Mouse (Mus musculus) urinary bladder, postnatal 10 days (tissue): Measurements from ENCODE around the gene Anapc2.

Source experiments
- DNase-seq: peaks from one replicate; pipeline ENCODE4 v3.0.0; 2022; ENCODE audit warnings: low spot score

Gene Anapc2

GRCm38 (mm10) chr2:25271827-25272511 is at the start of gene Anapc2, which contains the start of gene Ssna1:
TSS of gene Anapc2 (plus strand) at chr2:25272478.
TSS of gene Ssna1 (minus strand) at chr2:25272438.
- DNase-seq, result peak; percentile 95

GRCm38 (mm10) chr2:25223681-25224491 is 48.4 kb upstream of the Anapc2 start:
- peak; percentile 46 for DNase-seq

- DNase-seq, result no peak
Observed at GRCm38 (mm10) chr2:25224492-25224765, 47.8 kb upstream of the Anapc2 start, which contains the start of gene Tubb4b. TSS of gene Tubb4b (minus strand) at chr2:25224702.

- peak; percentile 88 for DNase-seq
Observed at GRCm38 (mm10) chr2:25224766-25225752, 47.2 kb upstream of the Anapc2 start.

- no peak for DNase-seq
Observed at GRCm38 (mm10) chr2:25225811-25226379, 46.4 kb upstream of the Anapc2 start.

GRCm38 (mm10) chr2:25226864-25227263 is 45.4 kb upstream of the Anapc2 start:
- DNase-seq, result no peak

GRCm38 (mm10) chr2:25227406-25227805 is 44.9 kb upstream of the Anapc2 start:
- no peak for DNase-seq

- peak; percentile 79 for DNase-seq
Observed at GRCm38 (mm10) chr2:25228431-25228889, 43.8 kb upstream of the Anapc2 start.

GRCm38 (mm10) chr2:25228995-25229530 is 43.2 kb upstream of the Anapc2 start:
- DNase-seq, result no peak

GRCm38 (mm10) chr2:25229582-25229981 is 42.7 kb upstream of the Anapc2 start:
- DNase-seq, result no peak

- DNase-seq, result no peak
Observed at GRCm38 (mm10) chr2:25230581-25230980, 41.7 kb upstream of the Anapc2 start.

- no peak for DNase-seq
Observed at GRCm38 (mm10) chr2:25231038-25231437, 41.2 kb upstream of the Anapc2 start.

GRCm38 (mm10) chr2:25233421-25233820 is 38.9 kb upstream of the Anapc2 start:
- no peak for DNase-seq

GRCm38 (mm10) chr2:25234050-25234449 is 38.2 kb upstream of the Anapc2 start, which contains the start of gene Slc34a3:
TSS of gene Slc34a3 (minus strand) at chr2:25234364.
- no peak for DNase-seq

- no peak for DNase-seq
Observed at GRCm38 (mm10) chr2:25234551-25235220, 37.6 kb upstream of the Anapc2 start.

- DNase-seq, result no peak
Observed at GRCm38 (mm10) chr2:25236614-25237013, 35.7 kb upstream of the Anapc2 start, which contains the start of gene Rnf224. TSS of gene Rnf224 (minus strand) at chr2:25236787.

- no peak for DNase-seq
Observed at GRCm38 (mm10) chr2:25237522-25237921, 34.8 kb upstream of the Anapc2 start.

GRCm38 (mm10) chr2:25238106-25238505 is 34.2 kb upstream of the Anapc2 start:
- DNase-seq, result no peak

GRCm38 (mm10) chr2:25239766-25240165 is 32.5 kb upstream of the Anapc2 start:
- DNase-seq, result no peak

GRCm38 (mm10) chr2:25240310-25240709 is 32.0 kb upstream of the Anapc2 start:
- DNase-seq, result no peak
